Mouse (Mus musculus): Measurements from ENCODE around the gene Cx3cl1. TPM values are rescaled to one million over a fixed set of nuclear protein-coding genes. Genes with fewer than 3 reads are reported as not detected.

Gene Cx3cl1
- total RNA-seq, 2 experiments from 2014 or later = 396 to 397 TPM

DNA sequence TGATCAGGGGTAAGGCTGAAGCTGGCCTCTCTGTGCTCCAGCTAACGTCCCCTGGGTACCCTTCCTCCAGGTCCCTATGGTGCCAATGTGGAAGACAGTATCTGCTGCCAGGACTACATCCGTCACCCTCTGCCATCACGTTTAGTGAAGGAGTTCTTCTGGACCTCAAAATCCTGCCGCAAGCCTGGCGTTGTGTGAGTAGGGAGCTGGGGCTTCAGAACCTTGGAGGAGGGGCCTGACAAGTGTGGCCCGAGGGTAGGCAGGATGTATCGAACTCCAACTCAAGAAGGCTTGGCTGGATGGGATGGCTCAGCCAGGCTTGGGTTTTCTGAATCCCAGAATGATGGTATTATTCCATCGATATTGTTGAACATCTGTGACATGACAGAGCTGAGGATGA is 25.0 kb upstream of the Cx3cl1 start:
- no peak overlapping the region for H3K27ac ChIP-seq
- no peak for TF ChIP-seq CTCF (conservative IDR thresholded peaks at IDR 0.05)
- DNase-seq (ENCODE audit: low spot score in 2 of 2) = no peak
- no peak overlapping the region for H3K4me3 ChIP-seq

GRCm38 (mm10) chr8:94748363-94748762 is 23.4 kb upstream of the Cx3cl1 start:
- no peak for TF ChIP-seq CTCF (conservative IDR thresholded peaks at IDR 0.05)

GRCm38 (mm10) chr8:94749942-94750341 is 21.9 kb upstream of the Cx3cl1 start:
- TF ChIP-seq CTCF (conservative IDR thresholded peaks at IDR 0.05) = no peak
- DNase-seq (ENCODE audit: low spot score in 2 of 2) = no peak
- Histone ChIP-seq H3K27ac (no peak overlapping the region), H3K4me3 (no peak overlapping the region)

More at GRCm38 (mm10) chr8:94748363-94748762, 23.4 kb upstream of the Cx3cl1 start:
- Histone ChIP-seq H3K27ac (no peak overlapping the region), H3K4me3 (no peak overlapping the region)
- DNase-seq (ENCODE audit: low spot score in 2 of 2) = no peak

DNA sequence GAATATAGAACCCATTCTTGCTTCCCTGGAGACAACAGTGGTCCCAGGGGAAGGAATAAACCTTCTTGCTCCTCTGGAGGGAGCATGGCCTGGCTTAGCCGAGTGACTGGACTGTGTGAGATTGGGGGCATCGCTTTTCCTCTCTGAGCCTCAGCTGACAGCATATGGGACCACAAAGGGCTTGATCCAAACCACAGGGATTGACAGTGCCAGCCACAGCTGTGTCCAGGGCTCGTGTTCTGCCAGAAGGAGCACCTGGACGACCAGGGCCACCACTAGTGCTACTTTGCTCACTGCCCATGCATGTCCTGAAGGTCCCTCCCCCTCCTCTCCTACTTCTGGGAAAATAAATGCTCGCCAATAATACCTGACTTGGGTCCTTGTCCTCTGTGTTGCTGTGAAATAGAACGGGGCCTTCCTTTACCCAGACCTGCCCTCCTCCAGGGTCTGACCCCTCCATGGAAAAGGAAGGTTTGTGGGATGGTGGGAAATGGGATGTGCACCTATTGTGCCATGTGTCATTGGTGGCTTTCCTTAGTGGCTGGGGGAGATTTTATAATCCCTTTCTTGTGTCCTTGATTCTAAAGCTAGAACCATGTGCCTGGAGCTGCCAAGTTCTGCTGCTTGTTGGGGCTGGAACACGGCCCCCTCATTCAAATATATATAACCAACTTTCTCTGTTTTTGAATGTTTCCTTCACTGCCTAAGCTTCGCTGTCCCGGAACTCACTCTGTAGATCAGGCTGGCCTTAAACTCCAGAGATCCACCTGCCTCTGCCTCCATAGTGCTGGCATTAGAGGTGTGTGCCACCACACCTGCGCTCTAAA is 20.6 kb upstream of the Cx3cl1 start:
- no peak for DNase-seq (ENCODE audit: low spot score in 2 of 2)
- no peak for TF ChIP-seq CTCF (conservative IDR thresholded peaks at IDR 0.05)
- H3K4me3 ChIP-seq = no peak overlapping the region
- no peak overlapping the region for H3K27ac ChIP-seq

- no peak overlapping the region for H3K27ac ChIP-seq
- no peak for TF ChIP-seq CTCF (conservative IDR thresholded peaks at IDR 0.05)
- no peak for DNase-seq (ENCODE audit: low spot score in 2 of 2)
- no peak overlapping the region for H3K4me3 ChIP-seq
These were observed 17.8 kb upstream of the Cx3cl1 start for GRCm38 (mm10) chr8:94754006-94754405.

- no peak for DNase-seq (ENCODE audit: low spot score in 2 of 2)
- Histone ChIP-seq H3K27ac (no peak overlapping the region), H3K4me3 (no peak overlapping the region)
- no peak for TF ChIP-seq CTCF (conservative IDR thresholded peaks at IDR 0.05)
These were observed 17.3 kb upstream of the Cx3cl1 start for GRCm38 (mm10) chr8:94754486-94754885.

DNA sequence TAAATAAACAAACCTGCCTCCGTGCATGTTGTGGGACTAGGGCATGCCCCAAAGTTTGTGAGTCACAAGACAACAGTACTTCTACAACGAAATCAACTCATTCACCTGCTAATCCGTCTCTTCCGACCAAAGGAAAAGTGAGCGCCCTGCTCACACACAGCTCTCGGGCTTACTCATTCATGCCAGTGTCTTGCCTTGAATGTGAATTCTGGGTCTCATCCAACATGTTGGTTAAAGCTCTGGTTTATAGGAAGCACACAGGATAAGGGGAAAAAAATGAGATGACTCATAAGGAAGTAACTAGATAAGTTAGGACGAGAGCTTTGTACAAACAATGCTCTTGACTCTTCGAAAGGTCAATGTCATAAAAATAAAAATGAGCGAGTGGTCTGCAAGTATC is 4.8 kb upstream of the Cx3cl1 start:
- no peak overlapping the region for H3K27ac ChIP-seq
- no peak for TF ChIP-seq CTCF (conservative IDR thresholded peaks at IDR 0.05)
- DNase-seq (ENCODE audit: low spot score in 2 of 2) = no peak
- no peak overlapping the region for H3K4me3 ChIP-seq

DNA sequence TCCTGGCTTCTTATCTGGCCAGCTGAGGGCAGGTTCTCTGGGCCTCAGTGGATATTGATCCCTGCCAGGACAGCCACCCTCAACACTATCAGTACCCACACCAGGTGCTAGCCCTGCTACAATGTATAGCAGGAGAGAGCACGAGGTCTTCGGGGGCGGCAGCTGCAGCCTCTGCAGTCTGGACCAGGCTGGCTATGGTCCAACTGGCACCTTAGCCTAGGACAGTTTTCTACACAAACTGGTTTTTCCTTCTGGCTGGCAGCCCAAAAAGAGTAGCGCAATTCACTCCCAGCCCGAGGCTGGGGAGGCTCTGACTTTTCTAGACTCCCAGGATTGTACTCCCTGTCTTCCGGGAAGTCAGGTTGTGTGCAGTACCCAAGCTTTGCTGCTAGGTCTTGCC is 864 bp upstream of the Cx3cl1 start:
- H3K27ac ChIP-seq = peak overlapping the region; percentile 99; the same call in 1 of the 2 replicates
- no peak for TF ChIP-seq CTCF (conservative IDR thresholded peaks at IDR 0.05)
- H3K4me3 ChIP-seq = no peak overlapping the region
- DNase-seq (ENCODE audit: low spot score in 2 of 2) = no peak

- H3K27ac ChIP-seq = peak overlapping the region; percentile 99
- H3K4me3 ChIP-seq = peak overlapping the region; percentile 74
- no peak for TF ChIP-seq CTCF (conservative IDR thresholded peaks at IDR 0.05)
- peak in 1 of 2 experiments; percentile 48 for DNase-seq (ENCODE audit: low spot score in 2 of 2)
These were observed 1.2 kb downstream of the Cx3cl1 start for GRCm38 (mm10) chr8:94773048-94773447.

GRCm38 (mm10) chr8:94773700-94774171 is 1.9 kb downstream of the Cx3cl1 start:
- no peak for TF ChIP-seq CTCF (conservative IDR thresholded peaks at IDR 0.05)
- Histone ChIP-seq H3K4me3 (peak overlapping the region; percentile 74), H3K27ac (peak overlapping the region; percentile 99)
- peak; percentile 73 to 85 for DNase-seq (ENCODE audit: low spot score in 2 of 2)

- Histone ChIP-seq H3K4me3 (peak overlapping the region; percentile 74), H3K27ac (peak overlapping the region; percentile 99)
- TF ChIP-seq CTCF (conservative IDR thresholded peaks at IDR 0.05) = no peak
- no peak for DNase-seq (ENCODE audit: low spot score in 2 of 2)
These were observed 2.8 kb downstream of the Cx3cl1 start for GRCm38 (mm10) chr8:94774601-94775000.

DNA sequence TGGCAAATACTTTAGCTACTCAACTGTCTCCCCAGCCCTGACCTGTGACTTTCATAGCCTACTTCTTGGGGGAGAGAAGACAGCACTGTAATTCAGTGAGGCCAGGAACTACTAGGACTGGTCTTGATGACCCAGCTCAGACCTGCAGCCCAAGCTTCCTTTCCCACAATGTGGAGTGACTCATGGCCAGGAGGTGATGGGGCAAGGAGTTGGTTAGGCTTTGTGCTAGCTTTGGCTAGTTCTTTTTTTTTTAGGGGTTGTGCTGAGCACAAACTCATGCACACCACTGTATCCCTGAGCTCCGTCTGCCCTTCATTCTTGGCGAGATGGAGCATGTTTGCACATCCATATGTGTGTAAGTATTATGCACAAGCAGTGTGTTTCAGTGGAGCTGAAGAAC is 4.5 kb downstream of the Cx3cl1 start:
- no peak for TF ChIP-seq CTCF (conservative IDR thresholded peaks at IDR 0.05)
- H3K4me3 ChIP-seq = peak overlapping the region; percentile 9; the same call in 1 of the 2 replicates
- DNase-seq (ENCODE audit: low spot score in 2 of 2) = no peak
- no peak overlapping the region for H3K27ac ChIP-seq

DNA sequence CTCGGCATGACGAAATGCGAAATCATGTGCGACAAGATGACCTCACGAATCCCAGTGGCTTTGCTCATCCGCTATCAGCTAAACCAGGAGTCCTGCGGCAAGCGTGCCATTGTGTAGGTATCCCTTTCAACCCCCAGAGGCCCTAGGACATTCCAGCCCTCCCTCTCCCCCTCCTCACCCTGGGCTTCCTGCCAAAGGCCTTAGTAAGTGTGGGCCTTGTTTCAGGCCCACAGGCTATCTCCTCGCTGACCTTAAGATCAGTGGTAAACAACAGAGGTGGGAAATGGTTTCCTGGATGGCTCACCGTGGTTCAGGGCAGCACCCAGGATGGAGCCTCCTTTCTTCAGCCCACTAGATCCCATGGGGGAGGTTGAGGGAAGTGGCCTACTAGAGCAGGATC is 6.2 kb downstream of the Cx3cl1 start:
- H3K27ac ChIP-seq = peak overlapping the region; percentile 32; the same call in 1 of the 2 replicates
- no peak for TF ChIP-seq CTCF (conservative IDR thresholded peaks at IDR 0.05)
- no peak overlapping the region for H3K4me3 ChIP-seq
- DNase-seq (ENCODE audit: low spot score in 2 of 2) = no peak

DNA sequence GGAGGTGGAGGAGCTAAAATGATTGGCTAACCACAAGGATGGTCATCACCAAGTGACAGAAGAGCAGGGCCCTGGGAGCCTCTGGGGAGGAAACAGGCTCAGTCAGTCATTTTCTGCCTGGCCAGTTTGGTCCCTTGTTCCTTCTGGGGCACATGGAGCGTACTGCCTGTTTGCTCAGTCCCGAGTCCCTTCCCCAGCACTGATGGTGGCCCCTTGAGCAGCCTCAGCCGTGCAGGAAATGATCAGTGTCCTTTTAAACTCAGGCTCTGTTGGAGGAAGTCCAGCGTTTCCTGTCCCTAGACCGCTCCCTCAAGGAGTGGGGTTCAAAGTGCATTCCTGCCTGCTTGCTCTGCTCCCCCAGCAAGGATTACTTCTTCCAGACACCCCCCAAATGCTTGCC is 6.7 kb downstream of the Cx3cl1 start:
- DNase-seq (ENCODE audit: low spot score in 2 of 2) = no peak
- peak overlapping the region; percentile 32; the same call in 1 of the 2 replicates for H3K27ac ChIP-seq

More for the DNA sequence above, 6.7 kb downstream of the Cx3cl1 start:
- no peak for TF ChIP-seq CTCF (conservative IDR thresholded peaks at IDR 0.05)
- H3K4me3 ChIP-seq = no peak overlapping the region

All from layer of hippocampus, adult 2 months (tissue).